Mouse (Mus musculus) adipose tissue, adult 10 weeks (tissue): ENCODE measurements around the gene 1700003H04Rik. TPM values are rescaled to one million over a fixed set of nuclear protein-coding genes. Genes with fewer than 3 reads are reported as not detected.

ENCODE experiments used
- polyA plus RNA-seq: library from polyadenylated mRNA; stranded (reverse); fragments of 350-450 nt; fragmentation: Illumina TruSeq; extraction: RNeasy Lipid Tissue Mini Kit (QIAGEN cat#74804); gene quantifications from one replicate; pipeline ENCODE4 v1.2.3, GENCODE M21; 2014; ENCODE audit warnings: low read depth, low replicate concordance

The 1700003H04Rik gene
- polyA plus RNA-seq, result 3.1 TPM

GRCm38 (mm10) chr3:124581001-124581400 is at the start of gene 1700003H04Rik:
1700003H04Rik (minus strand) TSS chr3:124581101.

Other genes starting within 250 kb of the 1700003H04Rik start
- 1.3 TPM for gene 1700006A11Rik, start 155.1 kb downstream of the 1700003H04Rik start, polyA plus RNA-seq